Mouse (Mus musculus) liver, embryonic 16.5 days (tissue): Measurements from ENCODE around the gene Lamtor4. TPM values are rescaled to one million over a fixed set of nuclear protein-coding genes. Genes with fewer than 3 reads are reported as not detected.
A peak's percentile ranks its signal among the peaks of the same experiment; 100 is the strongest.

ENCODE experiments used
- ATAC-seq: fragments of 200-750 bp; cut with Nextera tagmentation; 2 replicates; pipeline ENCODE4 v1.8.0; 2017; ENCODE audit warnings: low read depth, mild to moderate bottlenecking, moderate number of reproducible peaks, moderate library complexity
- H3K27ac ChIP-seq: fragments of 300-500 bp; sonication (generic); 2 replicates; pipeline ENCODE4 v1.5.1; 2014; ENCODE audit warnings: mild to moderate bottlenecking, low read length
- H3K27me3 ChIP-seq: fragments of 300-500 bp; sonication (generic); 2 replicates; pipeline ENCODE4 v1.6.1; 2014; ENCODE audit warnings: low read depth, low read length, mixed read lengths; ENCODE audit not compliant: control insufficient read depth, insufficient read depth
- H3K36me3 ChIP-seq: fragments of 300-500 bp; sonication (generic); 2 replicates; pipeline ENCODE4 v1.6.1; 2014; ENCODE audit warnings: mild to moderate bottlenecking; ENCODE audit not compliant: control insufficient read depth, insufficient read depth
- H3K4me1 ChIP-seq: fragments of 300-500 bp; sonication (generic); 2 replicates; pipeline ENCODE4 v1.6.1; 2014; ENCODE audit warnings: low read depth, low read length, mixed read lengths; ENCODE audit not compliant: control insufficient read depth
- H3K4me2 ChIP-seq: fragments of 300-500 bp; sonication (generic); 2 replicates; pipeline ENCODE4 v1.6.1; 2014; ENCODE audit warnings: low read depth, low read length, mixed read lengths
- H3K4me3 ChIP-seq: fragments of 300-500 bp; sonication (generic); 2 replicates; pipeline ENCODE4 v1.5.1; 2014; ENCODE audit warnings: low read depth, mild to moderate bottlenecking, low read length
- H3K9ac ChIP-seq: fragments of 300-500 bp; sonication (generic); 2 replicates; pipeline ENCODE4 v1.6.1; 2014; ENCODE audit warnings: low read depth, low read length
- H3K9me3 ChIP-seq: fragments of 300-500 bp; sonication (generic); replicated peaks from 2 replicates; pipeline ENCODE4 v1.6.1; 2016; ENCODE audit warnings: low read length; ENCODE audit not compliant: control insufficient read depth
- WGBS: fragments of 180-500 bp; shearing (Covaris S2); extraction: QIAGEN DNeasy Blood & Tissue Kit; methylation state at CpG from one replicate; pipeline ENCODE4 v1.1.7; 2014; ENCODE audit not compliant: insufficient replicate concordance; 5-methylcytosine and 5-hydroxymethylcytosine counted together
- polyA plus RNA-seq: library from polyadenylated mRNA; unstranded; fragments of >200 nt; fragmentation: Nextera tagmentation; extraction: Ambion mirVana; gene quantifications from 2 replicates; pipeline ENCODE4 v1.2.1, GENCODE M21; 2015

The Lamtor4 gene
- polyA plus RNA-seq, 1 experiment from 2014 or later: 31.7 TPM

DNA sequence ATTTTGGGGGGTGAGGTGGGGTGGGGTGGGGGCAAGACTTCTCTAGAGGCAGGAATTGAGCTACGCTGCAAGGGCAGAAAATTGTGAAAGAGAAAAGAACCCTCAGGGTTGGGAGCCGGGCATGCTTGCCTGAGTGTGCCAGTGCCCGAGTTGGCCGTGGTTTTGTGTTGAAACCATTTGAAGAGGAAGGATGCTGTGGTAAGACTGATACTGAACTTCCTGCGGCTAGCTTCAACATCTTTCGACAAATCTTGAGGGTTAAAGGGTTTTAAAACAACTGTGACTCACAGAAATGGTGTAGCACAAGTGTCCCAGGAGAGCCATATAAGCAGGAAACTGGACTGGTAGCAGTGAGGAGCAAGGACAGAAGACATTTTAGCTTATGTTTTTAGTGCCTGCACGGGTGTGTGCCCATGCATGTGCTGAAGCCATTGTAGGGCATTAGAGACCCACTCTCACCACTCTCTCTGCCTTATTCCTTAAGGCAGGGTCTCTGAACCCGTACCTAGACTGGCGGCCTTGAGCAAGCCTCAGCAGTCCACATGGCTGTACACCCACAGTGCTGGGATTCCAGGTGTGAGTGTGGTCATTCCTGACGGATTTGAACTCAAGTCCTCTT, 1.8 kb downstream of the Lamtor4 start:
- Histone ChIP-seq H3K9me3 (no peaks in the 10 kb centered on the region), H3K27ac (peak overlapping the region; percentile 82), H3K4me1 (peaks cover 45% of the 10 kb centered on the region), H3K9ac (no peak overlapping the region), H3K4me2 (no peak overlapping the region), H3K36me3 (peaks cover 5% of the 10 kb centered on the region), H3K27me3 (no peaks in the 10 kb centered on the region), H3K4me3 (peak overlapping the region; percentile 88)
- ATAC-seq: no peak
- 32% methylated on average over 10 of the region's 10 CpGs for WGBS

DNA sequence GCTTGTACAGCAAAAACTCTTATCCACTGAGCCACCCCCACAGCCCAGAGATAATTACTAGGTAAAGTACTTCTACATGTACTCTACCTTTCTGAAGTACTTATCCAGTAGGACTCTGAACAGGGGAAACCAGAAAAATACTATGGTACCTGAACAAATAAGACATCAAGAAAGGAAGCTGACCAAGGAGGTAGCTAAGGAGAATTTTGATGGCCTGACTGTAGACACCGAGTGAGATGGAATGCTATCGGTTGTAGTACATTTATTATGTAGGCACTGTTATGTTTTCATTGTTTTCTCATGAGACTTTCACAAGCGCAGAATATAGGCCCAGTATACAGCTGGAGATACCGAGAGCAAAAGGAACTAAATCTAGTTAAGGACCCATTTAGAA, 2.3 kb downstream of the Lamtor4 start:
- Histone ChIP-seq H3K9me3 (no peaks in the 10 kb centered on the region), H3K4me2 (no peak overlapping the region), H3K27ac (peak overlapping the region; percentile 73), H3K4me1 (peaks cover 50% of the 10 kb centered on the region), H3K27me3 (no peaks in the 10 kb centered on the region), H3K9ac (no peak overlapping the region), H3K36me3 (peaks cover 5% of the 10 kb centered on the region), H3K4me3 (no peak overlapping the region)
- no peak for ATAC-seq
- WGBS: 68% methylated on average over 4 of the region's 4 CpGs

DNA sequence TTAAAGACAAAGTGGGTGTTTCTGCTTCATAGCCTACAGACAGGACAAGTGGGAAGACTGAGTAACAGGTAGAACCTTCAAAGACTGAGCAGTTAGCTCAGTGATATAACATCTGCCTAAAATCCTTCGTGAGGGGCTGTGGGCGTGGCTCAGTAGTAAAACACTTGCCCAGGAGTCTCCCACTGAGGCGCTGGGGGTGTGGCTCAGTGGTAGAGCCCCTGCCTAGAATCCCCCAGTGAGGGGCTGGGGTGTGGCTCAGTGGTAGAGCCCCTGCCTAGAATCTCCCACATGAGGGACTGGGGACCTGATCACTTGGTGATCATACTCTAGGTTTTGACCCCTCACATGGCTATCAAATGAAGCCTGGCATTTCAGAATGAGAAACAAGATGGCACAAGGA, 2.8 kb downstream of the Lamtor4 start:
- no peak overlapping the region for H3K4me3 ChIP-seq
- no peak overlapping the region for H3K27ac ChIP-seq
- peaks cover 5% of the 10 kb centered on the region for H3K36me3 ChIP-seq
- no peak overlapping the region for H3K4me2 ChIP-seq
- 41% methylated on average over 3 of the region's 3 CpGs for WGBS
- no peak for ATAC-seq
- no peaks in the 10 kb centered on the region for H3K27me3 ChIP-seq
- H3K9ac ChIP-seq: no peak overlapping the region
- no peaks in the 10 kb centered on the region for H3K9me3 ChIP-seq
- peaks cover 55% of the 10 kb centered on the region for H3K4me1 ChIP-seq

DNA sequence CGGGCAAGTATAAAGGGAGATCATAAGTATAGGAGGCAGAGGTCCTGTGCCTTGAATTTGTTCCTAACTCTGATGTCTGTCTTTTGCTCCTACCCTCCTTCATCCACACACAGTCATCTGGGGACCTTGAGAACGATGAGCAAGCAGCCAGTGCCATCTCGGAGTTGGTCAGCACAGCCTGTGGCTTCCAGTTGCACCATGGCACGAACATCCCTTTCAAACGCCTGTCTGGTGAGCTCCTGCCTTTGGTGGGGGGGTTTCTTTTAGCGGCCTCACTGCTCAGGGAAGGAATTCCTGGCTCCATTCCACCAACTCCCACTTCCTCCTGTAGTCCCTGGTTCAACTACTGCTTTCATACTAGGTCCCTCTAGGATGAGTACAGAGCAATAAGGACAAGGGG, 3.3 kb downstream of the Lamtor4 start:
- ATAC-seq: no peak
- Histone ChIP-seq H3K9me3 (no peaks in the 10 kb centered on the region), H3K27ac (no peak overlapping the region), H3K4me3 (no peak overlapping the region), H3K36me3 (peaks cover 5% of the 10 kb centered on the region), H3K4me1 (peaks cover 58% of the 10 kb centered on the region), H3K9ac (no peak overlapping the region), H3K27me3 (no peaks in the 10 kb centered on the region), H3K4me2 (no peak overlapping the region)
- 71% methylated on average over 6 of the region's 6 CpGs for WGBS

GRCm38 (mm10) chr5:138258993-138259392, 3.7 kb downstream of the Lamtor4 start:
- no peak overlapping the region for H3K4me3 ChIP-seq
- H3K4me2 ChIP-seq: no peak overlapping the region
- no peak overlapping the region for H3K27ac ChIP-seq
- H3K27me3 ChIP-seq: no peaks in the 10 kb centered on the region
- 58% methylated on average over 7 of the region's 7 CpGs for WGBS
- H3K4me1 ChIP-seq: peaks cover 58% of the 10 kb centered on the region
- H3K9me3 ChIP-seq: no peaks in the 10 kb centered on the region
- ATAC-seq: no peak
- H3K36me3 ChIP-seq: peaks cover 5% of the 10 kb centered on the region
- no peak overlapping the region for H3K9ac ChIP-seq

- no peaks in the 10 kb centered on the region for H3K9me3 ChIP-seq
- peak overlapping the region; percentile 21 for H3K4me3 ChIP-seq
- 25% methylated on average over 10 of the region's 10 CpGs for WGBS
- ATAC-seq: no peak
- no peaks in the 10 kb centered on the region for H3K27me3 ChIP-seq
- H3K4me2 ChIP-seq: peak overlapping the region; percentile 94
- peaks cover 5% of the 10 kb centered on the region for H3K36me3 ChIP-seq
- peaks cover 55% of the 10 kb centered on the region for H3K4me1 ChIP-seq
- H3K27ac ChIP-seq: peak overlapping the region; percentile 5; the same call in 1 of the 2 replicates
- H3K9ac ChIP-seq: peak overlapping the region; percentile 38
These were observed 4.8 kb downstream of the Lamtor4 start for GRCm38 (mm10) chr5:138260051-138260450.

DNA sequence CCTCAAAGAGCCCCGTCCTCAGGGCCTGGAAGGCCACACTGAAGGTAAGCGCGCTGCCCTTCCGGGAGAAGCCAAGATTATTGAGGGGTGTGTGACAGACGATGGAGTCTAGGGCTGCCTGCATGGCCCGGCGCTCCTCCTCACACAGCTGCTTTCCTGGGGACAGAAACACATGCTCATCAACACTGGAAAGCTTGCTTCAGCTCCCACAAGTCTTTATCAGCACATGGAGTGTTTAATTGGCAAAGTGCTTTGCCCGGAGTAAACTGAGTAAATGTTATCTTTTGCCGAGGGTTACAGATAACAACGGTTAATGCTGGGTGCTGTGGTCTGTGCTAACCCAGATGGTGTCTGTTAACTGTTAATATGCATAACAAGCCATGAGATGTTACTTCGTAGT, 5.6 kb downstream of the Lamtor4 start:
- no peaks in the 10 kb centered on the region for H3K9me3 ChIP-seq
- H3K36me3 ChIP-seq: peaks cover 5% of the 10 kb centered on the region
- peaks cover 54% of the 10 kb centered on the region for H3K4me1 ChIP-seq
- no peaks in the 10 kb centered on the region for H3K27me3 ChIP-seq
- peak; percentile 42 for ATAC-seq
- H3K27ac ChIP-seq: peak overlapping the region; percentile 71
- H3K4me3 ChIP-seq: peak overlapping the region; percentile 21
- 24% methylated on average over 11 of the region's 11 CpGs for WGBS
- H3K9ac ChIP-seq: peak overlapping the region; percentile 38
- H3K4me2 ChIP-seq: peak overlapping the region; percentile 94

DNA sequence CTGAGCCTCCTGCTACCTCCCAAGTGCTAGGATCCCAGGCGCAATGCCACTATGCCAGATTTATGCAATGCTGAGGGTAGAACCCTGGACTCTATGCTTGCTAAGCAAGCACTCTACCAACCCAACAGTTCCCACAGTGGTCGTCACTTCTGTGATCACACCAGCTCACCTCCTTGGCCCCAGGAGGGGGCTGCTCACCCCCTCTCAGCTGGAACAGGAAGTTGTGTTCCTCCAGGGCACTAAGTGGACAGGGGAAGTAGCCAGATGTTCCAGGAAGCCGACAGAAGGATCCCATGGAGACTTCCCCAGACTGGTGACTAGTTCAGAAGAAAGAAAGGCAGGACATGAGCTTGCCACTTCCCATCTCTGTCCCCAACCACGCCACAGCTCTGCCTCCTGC, 6.7 kb downstream of the Lamtor4 start:
- Histone ChIP-seq H3K27ac (peak overlapping the region; percentile 74; the same call in 1 of the 2 replicates), H3K36me3 (peaks cover 5% of the 10 kb centered on the region), H3K4me3 (peak overlapping the region; percentile 90), H3K9ac (peak overlapping the region; percentile 90), H3K4me2 (peak overlapping the region; percentile 94), H3K4me1 (peaks cover 43% of the 10 kb centered on the region), H3K9me3 (no peaks in the 10 kb centered on the region), H3K27me3 (no peaks in the 10 kb centered on the region)
- 27% methylated on average over 4 of the region's 4 CpGs for WGBS
- no peak for ATAC-seq

DNA sequence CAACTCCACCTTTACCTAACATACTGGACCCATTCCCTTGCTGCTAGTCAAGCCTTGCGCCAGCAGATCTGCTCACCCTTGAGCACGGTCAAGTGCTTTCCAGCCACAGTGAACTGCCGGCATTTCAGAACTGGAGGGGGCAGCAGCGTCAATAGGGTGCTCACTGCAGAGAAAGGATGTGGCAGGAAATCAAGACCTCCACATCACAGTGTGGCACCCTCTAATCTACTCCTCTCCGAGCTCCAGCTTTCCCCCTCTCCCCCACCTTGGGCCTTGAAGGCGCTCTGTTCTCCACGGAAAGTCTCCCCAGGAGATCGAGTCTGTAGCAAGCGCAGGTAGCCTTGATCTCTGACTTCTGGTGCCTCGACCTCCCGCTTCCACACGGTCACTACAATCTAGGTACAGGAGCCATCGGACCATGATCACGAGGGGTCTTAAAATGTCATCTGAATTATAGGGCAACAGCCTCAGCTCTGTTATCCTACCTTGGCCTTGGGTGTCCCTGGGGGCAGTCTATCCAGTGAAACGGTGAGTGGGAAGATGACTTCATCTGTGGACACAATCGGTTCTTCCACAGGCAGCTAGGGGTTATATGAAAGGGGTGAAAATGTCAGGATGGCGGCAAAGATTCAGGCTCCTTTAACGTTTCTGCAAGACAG, 7.4 kb downstream of the Lamtor4 start:
- ATAC-seq: no peak
- Histone ChIP-seq H3K27me3 (no peaks in the 10 kb centered on the region), H3K36me3 (peaks cover 5% of the 10 kb centered on the region), H3K4me2 (peak overlapping the region; percentile 94), H3K4me1 (peaks cover 40% of the 10 kb centered on the region), H3K9ac (peak overlapping the region; percentile 90), H3K4me3 (peak overlapping the region; percentile 90), H3K27ac (peak overlapping the region; percentile 74; the same call in 1 of the 2 replicates), H3K9me3 (no peaks in the 10 kb centered on the region)
- 25% methylated on average over 18 of the region's 18 CpGs for WGBS
